Mouse (Mus musculus): Measurements from ENCODE around the gene Sub1.

Sub1 gene

GRCm38 (mm10) chr15:12010602-12011044, 13.8 kb upstream of the Sub1 start:
- no peak for DNase-seq (ENCODE audit: low spot score in 2 of 2)

- DNase-seq (ENCODE audit: low spot score in 2 of 2) = peak in 1 of 2 experiments; percentile 5
Measured at GRCm38 (mm10) chr15:12009712-12010601, 13.2 kb upstream of the Sub1 start.

- DNase-seq (ENCODE audit: low spot score in 2 of 2) = no peak
Measured at GRCm38 (mm10) chr15:12008894-12009293, 12.1 kb upstream of the Sub1 start.

- DNase-seq (ENCODE audit: low spot score in 2 of 2) = no peak
Measured at GRCm38 (mm10) chr15:12007971-12008800, 11.4 kb upstream of the Sub1 start.

GRCm38 (mm10) chr15:12007421-12007820, 10.6 kb upstream of the Sub1 start:
- DNase-seq (ENCODE audit: low spot score in 2 of 2) = no peak

- DNase-seq (ENCODE audit: low spot score in 2 of 2) = no peak
Measured at GRCm38 (mm10) chr15:12006169-12006568, 9.4 kb upstream of the Sub1 start.

- peak; percentile 86 to 92 for DNase-seq (ENCODE audit: low spot score in 2 of 2)
Measured at GRCm38 (mm10) chr15:11995815-11996201, 975 bp downstream of the Sub1 start.

- peak; percentile 26 to 50 for DNase-seq (ENCODE audit: low spot score in 2 of 2)
Measured at GRCm38 (mm10) chr15:11994921-11995814, 1.6 kb downstream of the Sub1 start.

- DNase-seq (ENCODE audit: low spot score in 2 of 2) = no peak
Measured at GRCm38 (mm10) chr15:11994006-11994405, 2.8 kb downstream of the Sub1 start.

GRCm38 (mm10) chr15:11991552-11992113, 5.2 kb downstream of the Sub1 start:
- DNase-seq (ENCODE audit: low spot score in 2 of 2) = no peak

- no peak for DNase-seq (ENCODE audit: low spot score in 2 of 2)
Measured at GRCm38 (mm10) chr15:11988580-11988979, 8.2 kb downstream of the Sub1 start.

- DNase-seq (ENCODE audit: low spot score in 2 of 2) = no peak
Measured at GRCm38 (mm10) chr15:11987892-11988291, 8.9 kb downstream of the Sub1 start.

- no peak for DNase-seq (ENCODE audit: low spot score in 2 of 2)
Measured at GRCm38 (mm10) chr15:11981985-11982384, 14.8 kb downstream of the Sub1 start.

- no peak for DNase-seq (ENCODE audit: low spot score in 2 of 2)
Measured at GRCm38 (mm10) chr15:11981501-11981900, 15.3 kb downstream of the Sub1 start.

GRCm38 (mm10) chr15:11978175-11978574, 18.6 kb downstream of the Sub1 start:
- DNase-seq (ENCODE audit: low spot score in 2 of 2) = no peak

GRCm38 (mm10) chr15:11977071-11977470, 19.7 kb downstream of the Sub1 start:
- no peak for DNase-seq (ENCODE audit: low spot score in 2 of 2)

- DNase-seq (ENCODE audit: low spot score in 2 of 2) = peak in 1 of 2 experiments; percentile 51
Measured at GRCm38 (mm10) chr15:11975836-11976235, 20.9 kb downstream of the Sub1 start.

- peak; percentile 72 to 83 for DNase-seq (ENCODE audit: low spot score in 2 of 2)
Measured at GRCm38 (mm10) chr15:11971854-11972420, 24.8 kb downstream of the Sub1 start.

GRCm38 (mm10) chr15:11970621-11971020, 26.2 kb downstream of the Sub1 start:
- DNase-seq (ENCODE audit: low spot score in 2 of 2) = peak in 1 of 2 experiments; percentile 17

- no peak for DNase-seq (ENCODE audit: low spot score in 2 of 2)
Measured at GRCm38 (mm10) chr15:11968851-11969250, 27.9 kb downstream of the Sub1 start.

- DNase-seq (ENCODE audit: low spot score in 2 of 2) = peak in 1 of 2 experiments; percentile 25
Measured at GRCm38 (mm10) chr15:11966367-11966766, 30.4 kb downstream of the Sub1 start.

Data from urinary bladder, postnatal 36 days (tissue).